Mouse (Mus musculus): Measurements from ENCODE around the gene Dars.

- TF ChIP-seq CTCF (IDR thresholded peaks at IDR 0.05; ENCODE audit: control insufficient read depth, insufficient read depth, low read length) (no peak), POLR2A (IDR thresholded peaks at IDR 0.05; ENCODE audit: borderline replicate concordance, control insufficient read depth, low read depth, low read length) (no peak)
Observed at GRCm38 (mm10) chr1:128344232-128344631, 72.9 kb downstream of the Dars start.
